Mouse (Mus musculus) cerebellum, adult 9-11 months (tissue): ENCODE measurements at regions not wholly inside any gene's neighbourhood (a gene's known extent, or its start where the extent isn't known, plus 50 kb on each side); places are given as distances from the start of the nearest gene placed in this dataset.

Experiments used
- DNase-seq: peaks from one replicate; pipeline ENCODE4 v3.0.0; 2022

GRCm38 (mm10) chr12:25289381-25289780 is 192.4 kb upstream of the Id2 start:
- DNase-seq, result no peak

DNA sequence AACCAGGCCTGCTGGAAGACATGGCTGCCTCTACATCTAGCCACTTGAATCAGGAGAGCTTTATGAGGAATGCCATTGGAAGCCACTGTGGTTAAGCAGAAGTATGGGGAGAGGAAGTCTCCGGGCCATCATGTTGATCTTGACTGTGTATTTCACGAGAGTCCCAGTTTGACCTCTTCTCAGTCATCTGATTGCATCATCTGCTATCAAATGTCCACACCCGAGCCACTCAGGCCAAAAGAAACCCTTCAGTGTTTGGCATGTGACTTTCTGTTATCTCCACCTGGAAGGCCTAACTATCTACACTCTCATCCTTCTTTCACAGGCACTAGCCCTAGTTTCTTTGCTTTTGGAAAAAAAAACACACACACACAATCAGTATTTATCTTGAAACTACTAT is 186.9 kb upstream of the Id2 start:
- no peak for DNase-seq

DNA sequence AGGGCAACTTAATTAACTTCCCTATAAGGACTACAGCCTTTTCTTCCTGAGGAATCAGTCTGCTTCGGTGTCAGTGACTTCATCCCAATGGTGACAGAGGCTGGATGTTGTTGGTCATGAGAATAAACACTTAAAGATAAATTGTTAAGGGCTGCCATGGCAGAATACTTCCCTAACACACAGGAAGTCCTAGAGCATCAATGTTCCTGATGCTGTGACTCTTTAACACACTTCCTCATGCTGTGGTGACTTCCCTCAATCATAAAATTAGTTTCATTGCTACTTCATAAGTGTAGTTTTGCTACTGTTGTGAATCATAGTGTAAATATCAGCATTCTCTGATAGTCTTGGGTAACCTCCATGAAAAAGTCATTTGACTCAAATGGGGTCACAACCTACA is 184.5 kb upstream of the Id2 start:
- DNase-seq, result no peak

GRCm38 (mm10) chr12:25273631-25274305 is 176.8 kb upstream of the Id2 start:
- no peak for DNase-seq

- no peak for DNase-seq
Observed at GRCm38 (mm10) chr12:25272752-25273125, 175.8 kb upstream of the Id2 start.

- DNase-seq, result no peak
Observed at GRCm38 (mm10) chr12:25272114-25272751, 175.3 kb upstream of the Id2 start.

DNA sequence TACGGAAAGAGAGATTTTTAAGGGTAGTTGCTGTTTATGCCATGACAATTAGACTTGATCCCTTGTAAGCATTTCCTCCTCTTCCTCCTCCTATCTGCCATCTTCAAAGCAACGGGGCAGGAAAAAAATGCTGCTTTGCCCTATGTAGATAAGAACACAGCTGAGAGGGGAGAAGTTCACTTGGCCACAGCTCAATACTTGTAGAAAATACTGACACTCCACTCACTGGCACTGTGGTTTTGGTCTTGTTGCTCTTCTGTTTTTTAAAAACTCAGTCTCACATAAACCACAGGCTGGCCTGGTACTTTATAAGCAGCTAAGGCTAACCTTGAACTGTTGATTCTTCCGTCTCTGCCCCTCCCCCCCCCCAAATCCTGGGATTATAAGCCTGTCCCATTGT is 172.9 kb upstream of the Id2 start:
- no peak for DNase-seq

- DNase-seq, result no peak
Observed at GRCm38 (mm10) chr12:25268871-25269850, 172.2 kb upstream of the Id2 start.

DNA sequence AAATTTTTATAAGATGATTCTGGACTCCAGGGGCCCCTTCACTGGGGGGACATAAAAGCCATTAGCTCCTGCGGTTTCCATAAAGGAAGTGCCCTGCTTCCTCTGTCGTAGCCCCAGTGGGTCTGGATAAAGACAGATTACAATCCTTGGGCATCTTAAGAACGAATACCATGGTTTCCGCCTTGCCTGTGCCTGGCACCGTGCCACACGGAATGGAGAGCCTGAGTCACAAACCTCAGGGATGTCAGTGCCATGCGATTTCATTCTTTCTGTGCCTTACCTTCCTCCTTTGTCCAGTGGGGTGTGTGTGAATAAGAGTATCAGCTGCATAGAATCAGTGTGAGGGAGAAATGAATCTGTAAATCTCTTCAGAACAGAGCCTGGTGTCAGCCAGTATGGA is 171.4 kb upstream of the Id2 start:
- DNase-seq, result no peak

DNA sequence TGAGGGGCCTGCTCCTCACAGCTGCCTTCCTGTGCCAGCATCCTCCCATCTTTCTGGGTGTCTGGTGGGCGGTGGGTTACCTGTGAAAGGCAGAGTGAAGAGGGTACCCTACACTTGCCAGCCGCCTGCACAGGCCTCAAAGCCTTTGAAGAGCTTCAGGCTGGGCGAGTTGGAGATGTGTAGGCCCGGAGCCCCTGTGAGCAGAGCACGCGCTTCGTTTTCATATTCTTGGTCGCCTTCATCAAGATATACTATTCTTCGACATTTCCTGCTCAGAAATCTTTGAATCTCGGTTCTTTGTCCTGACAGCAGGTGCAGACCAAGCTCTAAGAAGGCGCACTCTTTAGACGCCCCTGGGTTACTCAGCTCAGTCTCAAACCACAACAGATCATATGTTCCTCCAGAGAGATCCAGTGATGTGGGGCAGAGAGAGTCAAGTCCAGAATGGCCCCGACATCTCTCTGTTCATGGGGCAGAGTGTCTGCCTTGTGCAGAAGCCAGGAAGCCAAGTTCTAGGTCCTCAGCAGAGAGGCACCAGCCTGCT is 170.7 kb upstream of the Id2 start:
- DNase-seq, result no peak

DNA sequence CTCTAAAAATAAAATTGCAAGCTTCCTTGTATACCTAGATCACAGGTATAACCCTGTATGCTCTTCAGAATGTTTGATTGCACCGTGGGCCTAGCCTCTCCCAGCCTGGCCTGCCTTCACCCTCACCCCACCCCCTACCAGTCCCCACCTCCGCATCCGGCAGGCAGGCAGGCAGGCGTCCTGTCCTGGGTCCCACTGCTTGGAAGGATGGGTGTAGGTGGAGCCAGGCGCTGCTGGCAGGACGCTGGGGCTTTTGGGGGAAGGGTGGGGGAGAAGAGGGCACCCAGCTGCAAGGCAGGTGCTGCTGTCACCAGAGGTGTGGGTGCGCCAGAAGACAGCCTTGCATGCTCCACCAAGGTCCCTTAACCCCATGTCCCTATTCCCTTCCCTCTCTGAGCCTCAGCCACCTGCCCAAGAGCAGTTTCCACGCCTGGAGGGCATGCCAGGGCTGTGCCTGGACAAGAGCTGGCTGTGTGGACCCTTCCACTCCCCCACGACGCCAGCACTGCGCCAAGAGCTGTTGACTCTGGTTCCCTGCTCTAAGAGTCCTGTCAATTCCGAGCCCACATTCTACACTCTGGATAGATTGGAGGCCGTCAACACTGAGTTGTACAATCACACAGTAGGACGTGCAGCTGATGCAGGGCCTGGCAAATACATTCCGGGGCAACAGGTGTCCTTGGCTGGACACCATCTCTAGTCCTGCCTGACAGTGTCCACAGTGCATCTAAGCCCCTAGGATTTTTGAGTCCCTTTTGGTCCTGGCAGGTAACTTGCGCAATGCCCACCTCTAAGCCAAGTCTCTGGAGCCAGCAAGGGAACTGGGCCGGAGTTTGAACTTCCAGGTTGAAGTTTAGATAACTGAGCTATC is 170.0 kb upstream of the Id2 start:
- no peak for DNase-seq

DNA sequence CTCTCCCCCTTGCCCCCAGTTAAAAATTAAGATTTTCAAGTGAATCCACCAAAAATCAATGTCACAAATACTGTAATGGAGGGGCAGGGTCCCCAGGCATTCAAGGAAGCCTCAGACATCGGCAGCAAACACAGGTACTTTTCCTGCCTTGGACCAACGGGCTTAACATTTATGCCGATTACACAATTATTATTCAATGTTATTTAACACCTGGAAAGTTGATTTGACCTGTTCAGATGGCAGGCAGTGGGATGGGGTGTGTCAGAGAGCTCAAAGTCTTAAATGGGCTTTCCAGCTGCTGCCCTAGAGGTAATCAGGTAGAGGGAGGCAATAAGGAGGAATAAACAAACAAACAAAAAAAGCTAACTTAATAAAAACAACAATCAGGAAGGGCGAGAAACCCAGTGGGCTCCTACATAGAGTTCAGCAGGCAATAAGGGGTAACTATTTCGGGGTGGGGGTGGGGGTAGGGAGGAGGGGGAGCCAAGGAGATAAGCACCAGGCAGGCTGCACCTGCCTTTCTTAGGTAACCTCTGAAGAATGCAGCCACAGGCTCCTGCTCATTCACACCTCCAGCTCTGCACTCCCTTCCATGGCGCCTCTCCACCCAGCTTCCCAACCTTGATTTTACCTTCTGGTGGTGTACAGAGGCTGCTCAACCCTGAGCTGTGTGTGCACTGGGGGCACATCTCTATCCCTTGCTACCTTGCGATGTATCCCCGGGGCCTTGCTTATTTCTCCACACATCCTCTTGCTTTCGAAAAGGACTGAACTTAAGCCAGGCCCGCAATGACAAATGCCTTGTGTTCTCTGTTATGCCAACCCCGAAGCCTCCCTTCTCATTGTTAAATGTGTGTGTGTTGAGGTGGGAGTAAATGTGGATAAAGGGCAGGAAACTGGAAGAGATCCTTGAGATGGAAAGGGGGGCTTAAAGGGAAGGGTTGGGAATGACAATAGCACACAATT is 168.9 kb upstream of the Id2 start:
- DNase-seq, result no peak

DNA sequence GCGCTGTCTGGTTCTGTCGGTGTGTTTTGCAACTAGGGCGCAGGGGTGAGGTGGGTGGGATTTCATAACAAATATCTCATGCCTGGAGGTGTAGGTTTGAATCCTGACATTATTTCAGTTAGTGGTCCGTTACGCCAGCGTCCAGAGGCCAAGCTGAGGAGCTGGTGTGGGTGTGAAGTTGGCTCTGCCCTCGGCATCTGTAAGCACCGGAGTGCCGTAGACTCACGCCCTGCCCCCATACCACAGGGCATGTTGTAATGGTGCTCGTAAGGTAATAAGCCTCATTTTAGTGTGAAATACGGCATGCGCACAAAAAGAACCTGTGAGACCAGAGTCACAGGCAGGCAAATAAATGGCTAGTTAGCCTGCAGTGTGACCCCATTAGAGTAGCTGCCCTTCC is 168.1 kb upstream of the Id2 start:
- DNase-seq, result no peak

- DNase-seq, result no peak
Observed at GRCm38 (mm10) chr12:25264408-25264807, 167.5 kb upstream of the Id2 start.

GRCm38 (mm10) chr12:25262461-25262860 is 165.5 kb upstream of the Id2 start:
- no peak for DNase-seq

- no peak for DNase-seq
Observed at GRCm38 (mm10) chr12:25259123-25259522, 162.2 kb upstream of the Id2 start.

- DNase-seq, result no peak
Observed at GRCm38 (mm10) chr12:25256268-25256667, 159.3 kb upstream of the Id2 start.

GRCm38 (mm10) chr12:25254716-25255115 is 157.8 kb upstream of the Id2 start:
- no peak for DNase-seq

DNA sequence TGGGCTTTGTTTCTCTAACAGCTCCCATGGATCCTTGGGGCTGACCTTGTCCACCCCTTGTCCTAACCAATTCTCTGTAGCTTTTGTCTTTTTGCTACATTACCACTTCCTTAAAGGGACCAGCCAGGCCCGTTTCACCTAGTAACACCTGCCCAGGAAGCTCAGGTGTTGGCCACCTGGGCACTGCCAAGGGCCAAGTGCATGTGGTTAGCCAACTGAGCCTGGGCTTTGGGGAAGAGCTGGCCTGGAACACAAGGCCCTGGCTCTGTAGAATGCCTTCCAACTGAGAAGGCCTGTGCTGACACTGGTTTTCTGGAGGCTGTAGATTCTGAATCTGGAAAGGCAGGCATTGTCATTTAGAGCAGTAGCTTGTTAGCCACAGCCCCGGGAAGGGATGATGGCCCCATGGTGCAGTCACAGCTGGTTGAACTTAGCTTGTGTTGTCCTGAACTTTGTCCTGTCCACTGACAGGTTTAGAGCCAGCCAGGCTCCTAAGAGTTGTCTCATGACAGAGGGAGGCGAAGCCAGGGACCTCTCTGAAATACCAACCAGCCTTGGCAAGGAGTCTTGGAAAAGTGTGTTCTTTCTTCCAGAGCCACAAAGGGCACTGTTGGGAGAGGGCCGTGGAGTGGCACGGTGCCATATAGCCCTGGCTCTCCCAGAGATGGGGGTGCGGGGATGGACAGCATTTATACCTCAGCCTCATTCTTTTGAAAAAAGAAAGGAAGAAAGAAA is 156.0 kb upstream of the Id2 start:
- DNase-seq, result no peak

GRCm38 (mm10) chr12:25251411-25252171 is 154.7 kb upstream of the Id2 start:
- no peak for DNase-seq
